Mouse (Mus musculus): ENCODE measurements at regions not wholly inside any gene's neighbourhood (a gene's known extent, or its start where the extent isn't known, plus 50 kb on each side); places are given as distances from the start of the nearest gene placed in this dataset.

DNA sequence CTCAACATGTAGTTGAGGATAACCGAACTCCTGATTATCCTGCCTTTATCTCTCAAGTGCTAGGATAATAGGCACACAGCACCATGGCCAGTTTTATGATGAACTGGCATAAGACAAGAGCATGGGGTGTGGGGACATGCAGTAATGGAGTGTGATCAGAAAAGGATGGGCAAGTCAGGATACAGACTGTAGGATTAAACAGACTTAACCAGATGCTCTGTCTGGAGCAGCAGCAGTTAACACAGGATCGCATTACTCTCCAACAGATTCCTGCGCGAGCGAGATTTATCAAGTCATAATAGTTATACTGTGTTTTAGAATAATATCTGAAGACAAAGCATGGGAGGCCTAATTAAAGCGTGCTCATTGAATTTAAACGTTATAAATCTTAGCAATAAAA lies 51.8 kb upstream of the Adtrp start:
- no peak for DNase-seq (ENCODE audit: extremely low spot score, low spot score)

DNA sequence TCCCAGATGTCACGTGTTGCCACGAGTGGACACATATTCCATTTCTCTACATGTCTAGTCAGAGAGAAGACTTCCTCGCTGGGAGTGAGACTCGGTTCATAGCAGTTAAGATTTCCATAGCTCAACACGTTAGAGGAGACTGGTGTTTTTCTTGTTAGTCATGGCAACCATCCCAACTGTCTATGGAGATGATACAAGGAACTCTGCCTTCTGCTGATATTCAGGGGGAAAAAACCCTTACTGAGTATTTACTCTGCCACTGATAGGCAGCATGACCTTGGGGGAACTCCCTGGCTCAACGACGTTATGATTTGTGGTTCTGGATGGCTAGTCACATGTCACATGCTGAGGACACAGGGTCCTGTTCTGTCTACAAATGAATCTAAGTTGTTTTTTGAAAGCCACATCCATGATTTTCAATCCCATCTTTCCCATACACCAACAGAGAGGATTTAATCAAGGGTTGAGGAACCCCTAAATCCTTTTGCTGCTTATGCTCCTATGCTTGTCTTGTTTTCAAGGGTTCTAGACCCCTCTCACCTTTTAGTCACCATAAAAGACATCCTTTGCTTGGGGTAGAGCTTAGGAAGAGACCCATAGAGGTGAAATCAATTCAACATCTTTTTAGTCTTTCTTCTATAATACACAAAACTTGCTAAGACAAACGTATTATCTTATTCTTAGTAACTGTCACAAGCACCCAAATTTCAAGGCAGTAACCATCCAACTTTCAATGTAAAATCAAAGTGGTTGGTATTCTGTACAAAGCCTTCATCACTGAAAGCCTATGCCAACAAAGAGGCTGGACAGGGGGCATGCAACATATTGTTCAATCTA lies 50.2 kb upstream of the Adtrp start:
- no peak for DNase-seq (ENCODE audit: extremely low spot score, low spot score)
